ENCODE assay signal across 15 mouse cellular contexts in genomic region chr5:115547421-115547820, GRCm38 (mm10). TPM values are rescaled to one million over a fixed set of nuclear protein-coding genes. Genes with fewer than 3 reads are reported as not detected.
DNase-seq lines count a peak whose midpoint lies in the region; ATAC-seq and TF ChIP-seq lines count a peak whose summit lies in the region.
"Had no signal": no experiment of that assay in that cellular context is flagged by ENCODE, and none has a peak within 500 bp of the region (broad histone marks: within the 10 kb centered on the region; RNA-seq: fewer than 3 reads in every experiment).

No protein-coding gene starts in this region.

- H3K27ac ChIP-seq in gastrocnemius, adult 2 months, result peak overlapping the region; percentile 89
- H3K27ac ChIP-seq in lung, embryonic 14.5 days (ENCODE audit: low read depth), result 0 out of 2 replicates have a peak overlapping the region, but pooled peaks have one; percentile 16
- H3K27ac ChIP-seq in hindbrain, embryonic 14.5 days, result peak overlapping the region; percentile 36; the same call in 1 of the 2 replicates
- H3K27ac ChIP-seq: liver, embryonic 14.5 days; neural tube, embryonic 12.5 days had no signal

- TF ChIP-seq CTCF in gastrocnemius, adult 2 months (IDR thresholded peaks at IDR 0.05), result no peak
- TF ChIP-seq CTCF in lung, embryonic 14.5 days (IDR thresholded peaks at IDR 0.05; ENCODE audit: low read depth), result no peak

- intact Hi-C loops in gastrocnemius, adult 2 months (cut with DNase I), result no loop called here
- intact Hi-C loops in left cerebral cortex, postnatal 10 days (cut with DNase I), result no loop called here

- no peak overlapping the region for H3K4me2 ChIP-seq in lung, embryonic 14.5 days
- H3K4me2 ChIP-seq in hindbrain, embryonic 14.5 days (replicated peaks), result no peak overlapping the region
- H3K4me2 ChIP-seq: neural tube, embryonic 12.5 days had no signal

- peak; percentile 72 for DNase-seq in gastrocnemius, adult 2 months
- DNase-seq in gastrocnemius, postnatal 4 days (ENCODE audit: low spot score in 2 of 2), result no peak
- no peak for DNase-seq in lung, embryonic 14.5 days
- no peak for DNase-seq in lung, postnatal 25 days (ENCODE audit: low spot score)
- peak; percentile 83 for DNase-seq in cerebellum, adult 9-11 months
- no peak for DNase-seq in hindbrain, embryonic 14.5 days (ENCODE audit: low spot score)
- DNase-seq in left cerebral cortex, postnatal 10 days (ENCODE audit: extremely low spot score in 1 of 2, low spot score in 2 of 2), result no peak
- DNase-seq in layer of hippocampus, postnatal 10 days (ENCODE audit: low spot score in 2 of 2), result no peak
- DNase-seq: embryo, embryonic 11 days; heart, postnatal 4 days; retina, postnatal 1 day; thymus, postnatal 4 days had no signal

- H3K36me3 ChIP-seq in lung, embryonic 14.5 days (ENCODE audit: insufficient read depth), result peaks cover 69% of the 10 kb centered on the region
- H3K36me3 ChIP-seq in hindbrain, embryonic 14.5 days (replicated peaks; ENCODE audit: control insufficient read depth, insufficient read depth), result peaks cover 43% of the 10 kb centered on the region

- no peaks in the 10 kb centered on the region for H3K27me3 ChIP-seq in lung, embryonic 14.5 days (ENCODE audit: insufficient read depth, low read length)
- no peaks in the 10 kb centered on the region for H3K27me3 ChIP-seq in hindbrain, embryonic 14.5 days (ENCODE audit: control insufficient read depth, insufficient read depth, low read length)
- H3K27me3 ChIP-seq: megakaryocyte, embryonic 14.5 days; neural tube, embryonic 12.5 days had no signal

- no peak for ATAC-seq in lung, embryonic 14.5 days (ENCODE audit: insufficient read depth)
- ATAC-seq in hindbrain, embryonic 14.5 days (ENCODE audit: low FRiP score), result no peak

- no peak overlapping the region for H3K9ac ChIP-seq in lung, embryonic 14.5 days
- 0 out of 2 replicates have a peak overlapping the region, but pooled peaks have one; percentile 16 for H3K9ac ChIP-seq in hindbrain, embryonic 14.5 days
- H3K9ac ChIP-seq: liver, embryonic 14.5 days; neural tube, embryonic 12.5 days had no signal

- WGBS in lung, embryonic 14.5 days, result 70% methylated on average over 7 of the region's 7 CpGs
- 86% methylated on average over 7 of the region's 7 CpGs for WGBS in hindbrain, embryonic 14.5 days

- peak overlapping the region; percentile 38 for H3K4me3 ChIP-seq in gastrocnemius, adult 2 months
- H3K4me3 ChIP-seq in lung, embryonic 14.5 days (ENCODE audit: low read depth, low read length), result no peak overlapping the region
- H3K4me3 ChIP-seq in hindbrain, embryonic 14.5 days (replicated peaks; ENCODE audit: low read length), result no peak overlapping the region
- H3K4me3 ChIP-seq: megakaryocyte, embryonic 14.5 days; neural tube, embryonic 12.5 days had no signal

- H3K4me1 ChIP-seq in lung, embryonic 14.5 days (ENCODE audit: insufficient read depth), result peaks cover 21% of the 10 kb centered on the region
- peaks cover 25% of the 10 kb centered on the region for H3K4me1 ChIP-seq in hindbrain, embryonic 14.5 days (replicated peaks; ENCODE audit: control insufficient read depth, insufficient read depth, low read length)

- no peaks in the 10 kb centered on the region for H3K9me3 ChIP-seq in lung, embryonic 14.5 days (ENCODE audit: low read depth, low read length)
- H3K9me3 ChIP-seq in hindbrain, embryonic 14.5 days (ENCODE audit: control insufficient read depth, low read length), result no peaks in the 10 kb centered on the region
- H3K9me3 ChIP-seq: megakaryocyte, embryonic 14.5 days; neural tube, embryonic 12.5 days had no signal

RNA-seq across cellular contexts. Expression of gene Rplp0, which starts 11.8 kb away (rescaled TPM):
- 100 to 1,000 TPM; 567 to 689 TPM for total RNA-seq in gastrocnemius, adult 2 months (2021)
- total RNA-seq in gastrocnemius, postnatal 4 days (2021), result 1,000 to 10,000 TPM; 1,089 to 1,227 TPM
- 1,859 and 1,954 TPM in 2 replicates for polyA plus RNA-seq in lung, embryonic 14.5 days (2014; fragmentation: Nextera tagmentation; extraction: Ambion mirVana)
- 952 and 1,000 TPM in 2 replicates for polyA plus RNA-seq in hindbrain, embryonic 14.5 days (2014; fragmentation: Nextera tagmentation; extraction: Ambion mirVana)
- total RNA-seq in left cerebral cortex, postnatal 10 days (2021), result 100 to 1,000 TPM; 400 to 410 TPM
- total RNA-seq in layer of hippocampus, postnatal 10 days (2021), result 100 to 1,000 TPM; 458 to 467 TPM

RNA-seq across cellular contexts. Expression of gene Gcn1l1, which starts 17.6 kb away (rescaled TPM):
- 10 to 100 TPM; 31.3 to 31.9 TPM for total RNA-seq in gastrocnemius, adult 2 months (2021)
- total RNA-seq in gastrocnemius, postnatal 4 days (2021), result 10 to 100 TPM; 48.8 to 50.7 TPM
- 52.9 and 58.8 TPM in 2 replicates for polyA plus RNA-seq in lung, embryonic 14.5 days (2014; fragmentation: Nextera tagmentation; extraction: Ambion mirVana)
- polyA plus RNA-seq in hindbrain, embryonic 14.5 days (2014; fragmentation: Nextera tagmentation; extraction: Ambion mirVana), result 40.5 and 45.2 TPM in 2 replicates
- total RNA-seq in left cerebral cortex, postnatal 10 days (2021), result 10 to 100 TPM; 71.3 to 75.0 TPM
- total RNA-seq in layer of hippocampus, postnatal 10 days (2021), result 10 to 100 TPM; 76.4 to 96.2 TPM

RNA-seq across cellular contexts. Expression of gene Pxn, which starts 40.9 kb away (rescaled TPM):
- total RNA-seq in gastrocnemius, adult 2 months (2021), result 10 to 100 TPM; 79.2 to 95.2 TPM
- 100 to 1,000 TPM; 170 to 175 TPM for total RNA-seq in gastrocnemius, postnatal 4 days (2021)
- 22.3 and 25.2 TPM in 2 replicates for polyA plus RNA-seq in lung, embryonic 14.5 days (2014; fragmentation: Nextera tagmentation; extraction: Ambion mirVana)
- polyA plus RNA-seq in hindbrain, embryonic 14.5 days (2014; fragmentation: Nextera tagmentation; extraction: Ambion mirVana), result 11.3 and 12.2 TPM in 2 replicates
- 10 to 100 TPM; 18.8 to 20.8 TPM for total RNA-seq in left cerebral cortex, postnatal 10 days (2021)
- total RNA-seq in layer of hippocampus, postnatal 10 days (2021), result 10 to 100 TPM; 30.0 to 30.8 TPM

Comparison
In these comparisons a context has a peak if more than half of its experiments do, and no peak if none do; other contexts are left out.
1. DNase-seq: peak in gastrocnemius, adult 2 months (single experiment) and cerebellum, adult 9-11 months (single experiment); none in gastrocnemius, postnatal 4 days (0 of 2), lung, embryonic 14.5 days (single experiment), lung, postnatal 25 days (single experiment), hindbrain, embryonic 14.5 days (single experiment), left cerebral cortex, postnatal 10 days (0 of 2) and layer of hippocampus, postnatal 10 days (0 of 2).
2. H3K27ac ChIP-seq: peak in every context shown above with its lines; median percentile 89 in gastrocnemius, adult 2 months; 36 in hindbrain, embryonic 14.5 days; 16 in lung, embryonic 14.5 days.